Mouse (Mus musculus) bone marrow macrophage, adult 2 months (primary cell): ENCODE measurements around the gene Tm4sf4.

Source experiments
- CTCF ChIP-seq: IDR thresholded peaks from 2 replicates; pipeline ENCODE4 v1.5.1; 2012; ENCODE audit warnings: low read depth, mild to moderate bottlenecking, low read length, moderate library complexity
- POLR2A ChIP-seq: IDR thresholded peaks from 2 replicates; pipeline ENCODE4 v1.6.1; 2012; ENCODE audit warnings: mild to moderate bottlenecking, low read depth, low read length, borderline replicate concordance

DNA sequence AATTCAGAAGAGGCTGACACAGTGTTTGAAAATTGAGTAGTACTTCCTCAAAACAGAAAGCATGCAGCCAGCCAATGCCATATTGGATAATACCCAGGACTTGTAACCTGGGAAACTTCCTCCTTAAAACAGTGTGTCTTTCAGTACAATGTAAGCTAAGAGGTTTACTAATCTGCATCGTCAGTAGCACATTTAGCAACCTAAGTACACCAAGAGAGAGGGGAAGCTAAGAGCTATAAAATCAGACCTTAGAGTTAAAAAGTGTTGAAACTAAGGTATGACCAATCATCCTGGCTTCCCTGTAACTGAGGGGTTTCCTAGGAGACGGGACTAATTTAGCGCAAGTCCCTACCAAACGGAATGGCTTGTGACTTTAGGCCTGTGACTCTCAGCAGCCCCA, 61.0 kb downstream of the Tm4sf4 start:
- TF ChIP-seq CTCF: no peak
- TF ChIP-seq POLR2A: no peak
